Mouse (Mus musculus): Measurements from ENCODE around the gene Slc50a1.

DNA sequence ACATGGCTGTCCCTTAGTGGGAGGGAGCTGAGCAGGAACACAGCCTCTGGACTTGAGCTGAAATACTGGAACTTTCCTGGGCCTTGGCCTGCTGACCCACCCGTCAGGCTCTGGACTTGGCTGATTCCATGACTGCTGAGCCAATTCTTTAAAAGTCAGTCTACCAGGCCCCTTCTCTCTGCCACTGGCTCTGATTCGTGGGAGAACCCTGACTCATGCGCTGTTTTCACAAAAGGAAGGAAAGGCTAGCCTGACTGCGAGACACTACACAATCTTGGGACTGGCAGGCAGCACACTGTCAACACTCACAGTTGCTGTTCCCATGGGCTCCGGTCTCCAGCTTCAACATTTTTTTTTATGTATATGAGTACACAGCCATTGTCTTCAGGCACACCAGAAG lies 14.2 kb downstream of the Slc50a1 start:
- TF ChIP-seq POLR2A (IDR thresholded peaks at IDR 0.05; ENCODE audit: insufficient read length, low read depth) (no peak), E2F4 (IDR thresholded peaks at IDR 0.05; ENCODE audit: insufficient read depth) (no peak), TCF12 (IDR thresholded peaks at IDR 0.05; ENCODE audit: insufficient read depth, poor library complexity, severe bottlenecking) (no peak), CEBPB (IDR thresholded peaks at IDR 0.05; ENCODE audit: insufficient read depth, poor library complexity, severe bottlenecking) (no peak), MAX (IDR thresholded peaks at IDR 0.05; ENCODE audit: low read depth) (no peak), MYOG (IDR thresholded peaks at IDR 0.05; ENCODE audit: control insufficient read depth in 1 of 3, insufficient read depth in 1 of 3, insufficient read length in 2 of 3, low read depth in 2 of 3) (no peak), USF1 (IDR thresholded peaks at IDR 0.05; ENCODE audit: low read depth) (no peak), POLR2AphosphoS2 (IDR thresholded peaks at IDR 0.05; ENCODE audit: insufficient read length, low read depth) (no peak)

Measured in myocyte (in vitro differentiated cells).